Mouse (Mus musculus) small intestine, adult 2 months (tissue): ENCODE measurements around the gene Il31.

ENCODE experiments used
- CTCF ChIP-seq: fragments of 200-500 bp; IDR thresholded peaks from 2 replicates; pipeline ENCODE4 v1.5.1; 2012; ENCODE audit warnings: low read depth, mild to moderate bottlenecking, control low read depth, inconsistent platforms, low read length, moderate library complexity, mixed read lengths; ENCODE audit not compliant: insufficient replicate concordance, insufficient read length; ENCODE audit errors: extremely low read depth
- POLR2A ChIP-seq: fragments of 200-500 bp; IDR thresholded peaks from 2 replicates; pipeline ENCODE4 v1.6.1; 2012; ENCODE audit warnings: low read depth, mild to moderate bottlenecking, control low read depth, inconsistent platforms, low read length, moderate library complexity

DNA sequence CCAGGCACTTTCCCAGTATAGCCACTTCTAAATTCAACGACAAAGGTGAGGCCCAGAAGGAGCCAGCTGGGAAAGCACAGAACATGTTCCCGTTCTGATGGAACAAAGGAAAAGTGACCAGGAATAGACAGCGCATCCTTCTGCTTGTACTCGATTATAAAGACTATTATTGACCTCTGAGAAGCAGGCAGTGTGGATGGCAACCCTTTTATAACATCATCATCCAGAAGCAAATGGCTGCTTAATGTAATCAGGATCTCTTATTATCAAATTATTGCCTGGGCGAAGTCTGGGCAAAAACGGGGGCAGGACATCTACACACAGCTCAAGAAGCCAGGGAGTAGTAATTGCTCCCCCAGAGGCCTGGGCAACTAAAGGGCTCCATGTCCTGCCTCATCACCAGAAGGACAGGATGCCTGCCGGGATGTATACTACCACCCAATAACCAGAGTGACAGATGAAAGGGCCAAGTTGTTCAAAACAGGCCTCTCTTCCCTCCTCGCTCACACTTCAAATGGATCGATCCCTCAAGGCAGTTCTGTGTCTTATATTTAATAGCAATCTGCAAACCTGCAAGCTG, 36.7 kb upstream of the Il31 start:
- TF ChIP-seq POLR2A (no peak), CTCF (no peak)
